30 mouse cellular contexts compared by ENCODE assay signal in genomic region chr17:85844486-85844885, GRCm38 (mm10).
"Had no signal": no experiment of that assay in that cellular context is flagged by ENCODE, and none has a peak within 500 bp of the region (broad histone marks: within the 10 kb centered on the region; RNA-seq: fewer than 3 reads in every experiment).

No protein-coding gene starts in this region.

- H3K4me1 ChIP-seq: liver, embryonic 12.5 days; liver, embryonic 13.5 days; liver, embryonic 15.5 days; lung, embryonic 15.5 days; megakaryocyte, embryonic 14.5 days; midbrain, embryonic 10.5 days; midbrain, embryonic 12.5 days; midbrain, embryonic 15.5 days; neural tube, embryonic 12.5 days had no signal

- H3K36me3 ChIP-seq: limb, embryonic 10.5 days; limb, embryonic 12.5 days; limb, embryonic 13.5 days; limb, embryonic 15.5 days; liver, embryonic 12.5 days; liver, embryonic 13.5 days; liver, embryonic 15.5 days; lung, embryonic 15.5 days; midbrain, embryonic 10.5 days; midbrain, embryonic 12.5 days; midbrain, embryonic 15.5 days; neural tube, embryonic 12.5 days had no signal

- H3K4me3 ChIP-seq: limb, embryonic 10.5 days; limb, embryonic 12.5 days; limb, embryonic 13.5 days; limb, embryonic 15.5 days; liver, embryonic 12.5 days; liver, embryonic 13.5 days; liver, embryonic 15.5 days; lung, embryonic 15.5 days; megakaryocyte, embryonic 14.5 days; midbrain, embryonic 10.5 days; midbrain, embryonic 12.5 days; midbrain, embryonic 15.5 days; myocyte; neural tube, embryonic 12.5 days had no signal

- H3K27ac ChIP-seq: limb, embryonic 10.5 days; limb, embryonic 12.5 days; limb, embryonic 13.5 days; limb, embryonic 15.5 days; liver, embryonic 12.5 days; liver, embryonic 13.5 days; liver, embryonic 14.5 days; liver, embryonic 15.5 days; lung, embryonic 15.5 days; macrophage; midbrain, embryonic 10.5 days; midbrain, embryonic 12.5 days; midbrain, embryonic 15.5 days; neural tube, embryonic 12.5 days had no signal

- H3K9me3 ChIP-seq: limb, embryonic 10.5 days; limb, embryonic 15.5 days; liver, embryonic 12.5 days; liver, embryonic 13.5 days; liver, embryonic 15.5 days; lung, embryonic 15.5 days; megakaryocyte, embryonic 14.5 days; midbrain, embryonic 10.5 days; midbrain, embryonic 12.5 days; midbrain, embryonic 15.5 days; neural tube, embryonic 12.5 days had no signal

- H3K4me2 ChIP-seq: limb, embryonic 12.5 days; limb, embryonic 13.5 days; limb, embryonic 15.5 days; liver, embryonic 11.5 days; liver, embryonic 12.5 days; liver, embryonic 13.5 days; liver, embryonic 15.5 days; lung, embryonic 14.5 days; lung, embryonic 15.5 days; midbrain, embryonic 12.5 days; midbrain, embryonic 15.5 days; neural tube, embryonic 12.5 days had no signal

- ATAC-seq: liver, embryonic 12.5 days; liver, postnatal 0 days; lung, postnatal 0 days; midbrain, embryonic 15.5 days; midbrain, embryonic 16.5 days had no signal

- H3K27me3 ChIP-seq: limb, embryonic 12.5 days; liver, embryonic 12.5 days; liver, embryonic 13.5 days; liver, embryonic 15.5 days; lung, embryonic 15.5 days; megakaryocyte, embryonic 14.5 days; midbrain, embryonic 12.5 days; midbrain, embryonic 15.5 days; neural tube, embryonic 12.5 days had no signal

- DNase-seq: left cerebral cortex, postnatal 4 days; liver; liver, embryonic 13.5 days; liver, postnatal 0 days; lung, adult 18-20 months; lung, adult 2 months; lung, embryonic 14.5 days; lung, postnatal 10 days; lung, postnatal 14 days; lung, postnatal 36 days; lung, postnatal 4 days; midbrain, embryonic 14.5 days had no signal

- H3K9ac ChIP-seq: limb, embryonic 12.5 days; limb, embryonic 13.5 days; limb, embryonic 15.5 days; liver, embryonic 12.5 days; liver, embryonic 13.5 days; liver, embryonic 14.5 days; liver, embryonic 15.5 days; liver, postnatal 0 days; lung, embryonic 14.5 days; lung, embryonic 15.5 days; midbrain, embryonic 12.5 days; midbrain, embryonic 15.5 days; neural tube, embryonic 12.5 days had no signal
